Mouse (Mus musculus) olfactory bulb, adult 2 months (tissue): ENCODE measurements around the gene Stub1. TPM values are rescaled to one million over a fixed set of nuclear protein-coding genes. Genes with fewer than 3 reads are reported as not detected.

Source experiments
- H3K27ac ChIP-seq: fragments of 200-500 bp; 2 replicates; pipeline ENCODE4 v1.5.1; 2012; ENCODE audit warnings: low read depth, low read length; ENCODE audit not compliant: insufficient read depth
- H3K4me1 ChIP-seq: fragments of 200-500 bp; 2 replicates; pipeline ENCODE4 v1.6.1; 2012; ENCODE audit warnings: low read length; ENCODE audit not compliant: control insufficient read depth, insufficient read depth
- H3K4me3 ChIP-seq: fragments of 200-500 bp; 2 replicates; pipeline ENCODE4 v1.5.1; 2012; ENCODE audit warnings: mild to moderate bottlenecking, low read depth, low read length, moderate library complexity; ENCODE audit not compliant: insufficient read depth
- CTCF ChIP-seq: fragments of 200-500 bp; IDR thresholded peaks from 2 replicates; pipeline ENCODE4 v1.5.1; 2012; ENCODE audit warnings: low read depth, mild to moderate bottlenecking, low read length, moderate library complexity; ENCODE audit not compliant: insufficient read depth
- POLR2A ChIP-seq: fragments of 200-500 bp; IDR thresholded peaks from 2 replicates; pipeline ENCODE4 v1.6.1; 2012; ENCODE audit warnings: mild to moderate bottlenecking, low read depth, low read length, moderate library complexity; ENCODE audit not compliant: insufficient read depth
- WGBS: fragments of 180-500 bp; shearing (Covaris S2); methylation state at CpG from one replicate; pipeline ENCODE4 v1.1.7; 2018; 5-methylcytosine and 5-hydroxymethylcytosine counted together
- polyA plus RNA-seq: library from polyadenylated mRNA; stranded (reverse); fragments of >200 nt; gene quantifications from 2 replicates; pipeline ENCODE4 v1.2.4, GENCODE M21; 2012; ENCODE audit warnings: low replicate concordance; ENCODE audit not compliant: missing spikeins, insufficient read depth, insufficient read length

Stub1 gene
- polyA plus RNA-seq, 1 experiment: not detected

DNA sequence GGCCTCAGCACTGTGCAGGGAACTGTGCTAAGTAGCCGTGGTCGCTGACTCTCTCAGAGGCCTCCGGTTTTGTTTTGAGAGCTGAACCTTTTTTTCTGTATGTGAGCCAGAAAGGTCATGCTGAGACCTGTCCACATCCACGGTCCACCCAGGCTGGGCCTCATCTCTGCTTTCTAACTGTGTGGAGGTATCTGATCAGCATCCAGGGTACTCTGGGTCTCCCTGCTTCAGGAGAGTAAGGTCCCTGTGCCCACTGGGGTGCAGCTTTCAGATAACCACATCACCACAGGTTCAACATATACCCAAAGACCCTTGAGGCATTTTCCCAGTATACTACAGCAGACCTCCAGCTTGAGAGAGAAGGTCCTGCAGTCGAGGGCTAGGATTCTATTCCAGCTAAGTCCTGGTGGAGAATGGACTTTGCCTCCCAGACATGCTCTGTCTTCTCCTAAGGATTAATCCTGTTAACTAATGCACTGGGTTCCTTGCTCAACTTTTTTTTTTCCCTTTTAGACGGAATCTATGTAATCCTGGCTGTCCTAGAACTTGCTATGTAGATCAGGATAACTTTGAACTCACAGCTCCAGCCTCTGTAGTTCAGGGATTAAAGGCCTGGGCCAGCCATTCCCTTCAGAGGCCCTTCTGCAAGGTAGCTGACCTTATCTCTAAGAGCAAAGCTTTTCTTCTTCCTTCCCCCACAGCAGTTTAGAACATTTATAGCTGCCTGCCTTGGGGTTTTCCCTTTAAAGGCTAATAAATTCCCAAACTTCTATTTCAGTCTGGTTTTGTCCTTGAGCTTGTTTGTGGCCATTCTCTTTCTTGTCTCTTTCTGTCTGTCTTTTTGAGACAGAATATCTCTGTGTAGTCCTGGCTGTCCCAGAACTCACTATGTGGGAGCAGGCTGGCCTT lies 28.8 kb upstream of the Stub1 start:
- Histone ChIP-seq H3K4me3 (peak overlapping the region; percentile 66), H3K27ac (peak overlapping the region; percentile 90), H3K4me1 (peaks cover 16% of the 10 kb centered on the region)
- WGBS: 13% methylated on average over 6 of the region's 6 CpGs
- TF ChIP-seq CTCF (no peak), POLR2A (no peak)

DNA sequence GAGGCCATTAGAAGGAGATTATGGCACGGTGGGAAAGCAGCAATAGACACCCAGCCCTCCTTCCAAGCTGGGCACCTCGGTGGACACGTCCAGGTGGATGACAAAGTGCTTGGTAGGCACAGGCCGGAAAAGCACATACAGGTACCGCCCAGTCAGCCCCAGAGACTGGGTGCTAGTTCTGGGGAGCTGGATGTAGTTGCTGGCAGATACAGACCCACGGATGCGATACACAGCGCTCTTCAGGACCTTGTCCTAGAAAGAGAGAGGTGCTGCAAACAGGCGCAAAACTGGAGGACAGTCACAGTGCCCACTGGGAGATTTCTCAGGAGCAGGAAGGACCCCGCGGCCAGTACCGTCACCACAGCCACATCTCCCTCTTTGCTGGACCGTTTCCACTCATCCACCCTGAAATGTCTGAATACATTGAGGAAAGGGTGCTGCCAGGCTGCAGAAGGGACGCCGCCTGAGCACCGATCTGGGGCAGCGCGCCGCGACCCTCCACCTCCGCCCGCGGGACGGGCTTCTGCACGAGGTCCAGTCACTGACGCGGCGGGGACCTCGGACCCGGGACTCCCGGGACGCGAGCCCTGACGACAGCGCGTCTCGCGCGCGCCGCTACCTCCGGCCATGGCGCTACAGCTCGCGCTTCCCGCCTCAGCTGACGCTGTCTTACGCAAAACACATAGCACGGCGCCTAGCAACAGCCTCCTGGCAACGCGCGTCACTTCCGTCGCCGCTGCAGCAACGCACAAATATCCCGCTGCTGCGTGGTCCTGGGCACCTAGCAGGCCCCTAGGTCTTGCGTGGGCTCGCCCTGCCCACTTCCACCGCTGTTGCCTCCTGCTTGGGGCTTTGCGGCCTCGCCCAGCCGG lies 27.9 kb upstream of the Stub1 start, which contains the start of gene Wdr90:
Wdr90 (minus strand) TSS at position 670 of the 872 bp plus-strand sequence.
- H3K4me1 ChIP-seq: peaks cover 11% of the 10 kb centered on the region
- peak within 1 kb of the TSS; percentile 66 for H3K4me3 ChIP-seq
- WGBS: 2% methylated on average over 63 of the region's 65 CpGs
- TF ChIP-seq CTCF: no peak
- peak; percentile 86 for TF ChIP-seq POLR2A
- peak within 1 kb of the TSS; percentile 90 for H3K27ac ChIP-seq

DNA sequence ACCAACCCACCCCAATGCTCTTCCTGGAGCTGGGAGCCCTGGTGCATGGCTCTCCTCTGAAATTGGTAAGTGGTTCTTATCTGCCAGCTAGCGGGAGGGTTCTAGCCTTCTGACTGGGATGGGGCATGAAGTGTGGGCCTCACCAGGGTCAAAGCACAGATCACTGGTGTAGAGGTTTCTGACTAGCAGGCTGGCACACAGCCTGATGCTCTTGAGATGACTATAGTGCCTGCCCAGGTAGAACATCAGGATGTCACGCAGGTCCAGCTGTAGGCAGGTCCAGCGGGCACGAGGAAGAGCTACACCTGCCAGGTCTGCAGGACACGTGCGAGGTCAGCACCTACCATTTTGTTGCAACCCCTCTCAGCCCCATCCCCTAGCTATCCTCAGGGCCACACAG lies 27.0 kb upstream of the Stub1 start:
- TF ChIP-seq CTCF (no peak), POLR2A (no peak)
- peaks cover 11% of the 10 kb centered on the region for H3K4me1 ChIP-seq
- H3K4me3 ChIP-seq: no peak overlapping the region
- 91% methylated on average over 6 of the region's 6 CpGs for WGBS
- H3K27ac ChIP-seq: no peak overlapping the region

DNA sequence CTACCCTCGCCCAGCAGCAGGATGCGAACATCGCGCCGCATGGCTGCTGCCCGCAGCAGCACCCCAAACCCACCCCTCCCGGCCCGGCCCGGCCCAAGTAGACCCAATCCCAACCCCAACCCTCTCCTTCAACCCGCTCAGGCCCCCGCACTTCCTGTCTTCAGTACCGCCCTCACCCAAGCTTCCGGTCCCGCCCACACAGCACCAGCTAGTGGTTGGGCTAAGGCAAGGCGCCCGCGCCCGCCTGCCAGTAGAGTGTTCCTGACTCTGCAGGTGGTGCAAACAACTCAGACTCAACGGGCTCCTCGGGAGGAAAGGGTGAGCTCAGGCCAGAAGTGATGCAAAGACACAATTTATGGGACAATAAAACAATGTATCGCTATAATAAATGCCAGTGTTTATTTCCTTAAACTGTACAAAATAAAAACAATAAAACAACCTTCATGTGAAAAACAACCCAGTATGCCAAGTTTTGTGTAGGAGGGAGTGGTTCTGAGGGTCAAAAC lies 11.2 kb upstream of the Stub1 start, which contains the start of gene Rhot2:
Rhot2 (minus strand) TSS at position 456 of the 506 bp plus-strand sequence.
- WGBS: under 1% methylated on average over 21 of the region's 21 CpGs
- TF ChIP-seq POLR2A (peak; percentile 76; the same call in 1 of the 2 replicates), CTCF (peak; percentile 13; the same call in 1 of the 2 replicates)
- peak within 1 kb of the TSS; percentile 43 for H3K27ac ChIP-seq
- peaks cover 17% of the 10 kb centered on the region for H3K4me1 ChIP-seq
- H3K4me3 ChIP-seq: peak within 1 kb of the TSS; percentile 80

DNA sequence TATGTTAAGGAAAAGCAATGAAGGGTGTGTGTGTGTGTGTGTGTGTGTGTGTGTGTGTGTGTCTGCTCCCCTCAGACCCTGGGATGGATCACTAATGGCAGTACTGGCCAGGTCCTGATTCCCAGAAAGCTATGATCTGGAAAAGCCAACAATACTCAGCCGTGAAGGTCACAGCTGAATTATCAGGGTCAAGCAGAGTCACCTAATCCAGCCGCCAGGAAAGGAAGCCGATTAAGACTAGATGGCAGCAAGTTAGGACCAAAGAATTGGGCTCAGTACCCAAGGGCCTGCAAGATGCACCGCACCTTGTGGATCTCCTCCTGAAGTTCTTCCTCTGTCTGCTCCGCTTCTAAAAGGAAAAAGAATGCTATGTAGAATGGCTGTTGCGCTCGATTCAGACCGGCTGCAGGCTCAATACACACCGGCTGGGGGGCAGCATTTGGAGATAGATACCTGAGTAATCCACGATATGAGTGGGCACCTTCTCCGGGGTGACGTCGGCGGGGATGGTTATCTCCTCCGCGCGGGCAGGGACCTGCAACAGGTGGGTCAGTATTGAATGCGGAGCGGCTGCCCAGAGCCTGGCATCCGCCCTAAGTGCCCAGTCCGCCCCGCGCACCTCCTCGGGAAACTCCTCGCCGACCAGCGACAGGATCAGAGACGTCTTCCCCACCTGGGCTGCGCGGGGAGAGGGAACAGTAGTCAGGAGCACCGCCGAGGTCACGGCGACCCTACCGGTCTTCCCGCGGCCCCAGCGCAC lies 10.6 kb upstream of the Stub1 start:
- peaks cover 20% of the 10 kb centered on the region for H3K4me1 ChIP-seq
- TF ChIP-seq CTCF (no peak), POLR2A (no peak)
- WGBS: under 1% methylated on average over 38 of the region's 38 CpGs
- H3K27ac ChIP-seq: peak overlapping the region; percentile 38; the same call in 1 of the 2 replicates
- H3K4me3 ChIP-seq: peak overlapping the region; percentile 80

DNA sequence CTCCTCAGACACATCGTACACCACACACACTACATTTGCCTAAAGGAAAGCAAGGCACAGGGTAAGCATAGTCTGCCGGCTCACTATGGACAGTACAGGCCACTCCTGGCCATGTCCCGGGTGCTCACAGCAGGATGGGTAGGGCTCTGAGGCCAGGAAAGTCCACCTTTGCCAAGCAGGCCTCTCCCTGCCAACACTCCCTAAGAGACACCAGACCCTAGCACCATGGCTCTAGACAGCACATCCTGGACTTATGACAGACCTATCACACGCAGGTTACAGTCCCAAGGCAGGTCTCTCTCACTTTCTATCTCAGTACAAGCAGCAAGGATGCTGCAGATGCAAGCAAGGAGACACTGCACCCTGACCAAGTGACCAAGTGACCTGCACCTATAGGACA lies 9.9 kb upstream of the Stub1 start:
- peaks cover 22% of the 10 kb centered on the region for H3K4me1 ChIP-seq
- H3K4me3 ChIP-seq: 0 out of 2 replicates have a peak overlapping the region, but pooled peaks have one; percentile 1
- 92% methylated on average over 4 of the region's 4 CpGs for WGBS
- TF ChIP-seq CTCF (no peak), POLR2A (no peak)
- no peak overlapping the region for H3K27ac ChIP-seq

DNA sequence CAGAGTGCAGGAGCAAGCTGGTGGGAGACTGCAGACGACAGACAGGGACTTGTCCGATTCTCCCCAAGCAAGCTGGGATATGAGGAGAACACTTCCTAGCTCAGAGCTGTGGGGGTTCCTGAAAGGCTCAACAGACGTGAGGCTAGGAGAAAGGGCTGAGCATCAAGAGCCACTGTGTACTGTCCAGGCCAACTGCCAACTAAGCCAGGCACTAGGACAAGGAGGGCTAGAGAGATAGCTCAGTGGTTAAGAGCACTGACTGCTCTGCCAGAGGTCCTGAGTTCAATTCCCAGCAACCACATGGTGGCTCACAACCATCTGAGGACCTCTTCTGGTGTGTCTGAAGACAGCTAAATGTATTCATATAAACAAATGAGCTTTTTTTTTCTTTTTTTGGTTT lies 9.3 kb upstream of the Stub1 start:
- Histone ChIP-seq H3K4me1 (peaks cover 27% of the 10 kb centered on the region), H3K4me3 (no peak overlapping the region), H3K27ac (no peak overlapping the region)
- 59% methylated on average over 3 of the region's 3 CpGs for WGBS
- no peak for TF ChIP-seq POLR2A
- TF ChIP-seq CTCF: no peak

DNA sequence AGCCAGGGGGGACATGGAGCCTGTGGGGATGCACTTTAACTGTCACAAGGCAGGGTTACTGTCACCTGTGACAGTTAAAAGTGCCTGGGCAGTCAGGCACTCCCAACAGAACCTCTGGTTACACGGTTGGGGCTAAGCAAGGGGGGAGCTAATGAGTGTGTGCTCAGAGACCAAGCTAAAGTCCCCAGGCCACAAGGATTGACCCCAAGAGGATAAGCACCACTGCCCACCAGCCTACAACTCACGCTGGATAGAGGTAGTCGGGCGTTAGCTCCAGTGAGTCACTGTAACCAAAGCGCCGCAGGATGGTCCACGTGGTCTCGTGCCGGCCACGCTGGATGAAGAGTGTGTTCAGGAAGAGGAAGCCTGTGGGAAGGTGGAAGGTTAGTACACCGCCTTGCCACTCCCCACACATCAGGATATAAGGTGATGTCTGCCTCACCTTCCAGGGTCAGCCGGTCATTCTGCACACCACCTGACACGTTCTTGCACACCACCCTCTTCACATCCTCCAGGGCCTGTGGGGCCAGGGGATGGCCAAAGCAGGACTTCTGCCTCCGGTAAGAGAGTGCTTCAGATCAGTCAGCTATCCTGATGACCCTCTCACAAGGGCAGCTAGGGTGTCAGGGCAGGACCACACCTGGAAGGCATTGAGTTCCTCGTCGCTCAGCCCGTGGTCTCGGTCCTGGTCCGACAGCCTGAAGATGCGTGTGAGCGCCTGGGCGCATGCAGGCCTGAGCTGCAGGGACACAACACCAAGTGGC lies 8.1 kb upstream of the Stub1 start, which contains the start of gene Gm20683:
Gm20683 (minus strand) TSS at position 647 of the 764 bp plus-strand sequence.
- Histone ChIP-seq H3K27ac (no peak within 1 kb of the TSS), H3K4me1 (peaks cover 35% of the 10 kb centered on the region), H3K4me3 (no peak within 1 kb of the TSS)
- WGBS: 95% methylated on average over 22 of the region's 22 CpGs
- TF ChIP-seq CTCF (no peak), POLR2A (no peak)
